1 mouse cellular context compared by ENCODE assay signal in the genomic region with DNA sequence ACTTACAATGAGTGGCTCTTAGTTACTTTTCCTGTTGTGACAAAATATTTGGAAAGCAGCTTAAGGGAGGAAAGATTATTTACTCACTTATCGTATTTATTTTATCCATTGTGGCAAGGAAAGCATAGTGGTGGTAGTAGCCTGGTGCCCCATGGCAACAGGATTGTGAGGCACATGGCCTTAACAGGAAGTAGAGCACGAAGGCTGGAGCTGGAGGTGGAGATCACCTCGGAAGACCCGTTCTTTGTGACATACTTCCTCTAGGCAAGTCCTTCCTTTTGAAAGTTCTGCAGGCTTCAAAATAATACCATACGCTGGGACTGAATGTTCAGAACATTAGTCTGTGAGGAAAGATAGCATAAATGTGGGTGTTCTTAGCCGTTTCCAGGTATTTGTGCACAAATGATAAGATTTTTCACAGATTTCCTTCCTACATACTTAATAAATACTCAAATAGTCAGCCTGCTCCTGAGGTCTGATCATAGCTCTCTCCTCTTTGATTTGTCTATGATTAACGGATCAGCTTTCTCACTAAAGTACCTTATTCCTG.
TF ChIP-seq lines count a peak whose summit lies in the region.

No protein-coding gene starts in this region.

TF ChIP-seq in MEL, 35 proteins besides CTCF, POLR2A, EP300 and RAD21 (continued from another document):
- no peak for TF ChIP-seq ZKSCAN1 (IDR thresholded peaks at IDR 0.05; ENCODE audit: low read depth, low read length)
- 0 out of 2 replicates have a peak, but pooled peaks have one; percentile 33 for TF ChIP-seq E2F4 (IDR thresholded peaks at IDR 0.05; ENCODE audit: borderline replicate concordance, low read depth, low read length)
- TF ChIP-seq TCF12 (IDR thresholded peaks at IDR 0.05; ENCODE audit: low read depth, low read length) = peak; percentile 38; the same call in 1 of the 2 replicates
- TF ChIP-seq CHD1 (IDR thresholded peaks at IDR 0.05; ENCODE audit: low read depth, low read length) = no peak
- no peak for TF ChIP-seq TAL1 (IDR thresholded peaks at IDR 0.05; ENCODE audit: low read length)
- peak; percentile 46; the same call in 1 of the 2 replicates for TF ChIP-seq RCOR1 (IDR thresholded peaks at IDR 0.05; ENCODE audit: low read depth, low read length)
- TF ChIP-seq GABPA (IDR thresholded peaks at IDR 0.05; ENCODE audit: low read depth, low read length) = no peak
- TF ChIP-seq ELF1 (IDR thresholded peaks at IDR 0.05; ENCODE audit: low read depth, low read length) = peak; percentile 49; the same call in 1 of the 2 replicates
- TF ChIP-seq MAX (IDR thresholded peaks at IDR 0.05; ENCODE audit: low read length) = peak; percentile 93
- TF ChIP-seq KAT2A (conservative IDR thresholded peaks at IDR 0.05; ENCODE audit: low read depth, low read length) = no peak
- TF ChIP-seq UBTF (IDR thresholded peaks at IDR 0.05; ENCODE audit: borderline replicate concordance, insufficient read depth, low read depth, low read length) = no peak
TF ChIP-seq in MEL: peak in this region for 10.
